Mouse (Mus musculus) cortical plate, adult 2 months (tissue): ENCODE measurements around the gene Id1. TPM values are rescaled to one million over a fixed set of nuclear protein-coding genes. Genes with fewer than 3 reads are reported as not detected.
A peak's percentile ranks its signal among the peaks of the same experiment; 100 is the strongest.

Source experiments
- H3K27ac ChIP-seq: fragments of 200-500 bp; 2 replicates; pipeline ENCODE4 v1.5.1; 2012; ENCODE audit warnings: low read length, control low read depth, inconsistent platforms; ENCODE audit not compliant: insufficient read depth
- H3K4me1 ChIP-seq: fragments of 200-500 bp; 2 replicates; pipeline ENCODE4 v1.6.1; 2011; ENCODE audit warnings: low read length; ENCODE audit not compliant: control insufficient read depth, insufficient read depth
- H3K4me3 ChIP-seq: fragments of 200-500 bp; 2 replicates; pipeline ENCODE4 v1.5.1; 2011; ENCODE audit warnings: mild to moderate bottlenecking, low read length, control low read depth; ENCODE audit not compliant: insufficient read depth
- CTCF ChIP-seq: fragments of 200-500 bp; IDR thresholded peaks from 2 replicates; pipeline ENCODE4 v1.5.1; 2011; ENCODE audit warnings: mild to moderate bottlenecking, control low read depth, low read length; ENCODE audit not compliant: insufficient read depth; ENCODE audit errors: extremely low read depth
- POLR2A ChIP-seq: fragments of 200-500 bp; IDR thresholded peaks from 2 replicates; pipeline ENCODE4 v1.6.1; 2011; ENCODE audit warnings: mild to moderate bottlenecking, low read length, control low read depth; ENCODE audit not compliant: insufficient read depth; ENCODE audit errors: extremely low read depth
- polyA plus RNA-seq: library from polyadenylated mRNA; depleted of rRNA; stranded (reverse); fragments of >200 nt; gene quantifications from 2 replicates; pipeline ENCODE4 v1.2.3, GENCODE M21; 2012

Gene Id1
- polyA plus RNA-seq, 1 experiment = 81.0 TPM

DNA sequence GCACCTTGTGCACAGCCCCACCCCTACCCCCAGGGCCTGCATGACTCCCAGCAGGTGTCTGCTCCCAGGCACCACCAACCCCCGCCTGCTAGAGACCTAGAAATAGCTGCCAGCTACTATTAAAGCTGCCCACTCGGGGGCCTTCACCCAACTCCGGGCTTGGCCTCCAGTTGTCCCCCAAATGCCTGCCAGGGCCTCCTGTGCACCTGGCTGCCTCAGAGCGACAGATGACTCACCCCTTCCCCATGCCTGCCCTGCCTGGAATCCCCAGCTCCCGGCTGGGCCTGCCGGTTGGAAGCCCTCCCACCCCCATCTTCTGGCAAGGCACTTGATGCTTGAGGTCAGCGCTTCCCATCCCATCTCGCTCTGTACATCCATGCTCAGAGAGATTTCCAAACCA lies 35.3 kb upstream of the Id1 start:
- no peak for TF ChIP-seq CTCF
- TF ChIP-seq POLR2A = no peak
- Histone ChIP-seq H3K4me1 (peaks cover 3% of the 10 kb centered on the region; the same call in 1 of the 2 replicates), H3K27ac (no peak overlapping the region), H3K4me3 (no peak overlapping the region)

DNA sequence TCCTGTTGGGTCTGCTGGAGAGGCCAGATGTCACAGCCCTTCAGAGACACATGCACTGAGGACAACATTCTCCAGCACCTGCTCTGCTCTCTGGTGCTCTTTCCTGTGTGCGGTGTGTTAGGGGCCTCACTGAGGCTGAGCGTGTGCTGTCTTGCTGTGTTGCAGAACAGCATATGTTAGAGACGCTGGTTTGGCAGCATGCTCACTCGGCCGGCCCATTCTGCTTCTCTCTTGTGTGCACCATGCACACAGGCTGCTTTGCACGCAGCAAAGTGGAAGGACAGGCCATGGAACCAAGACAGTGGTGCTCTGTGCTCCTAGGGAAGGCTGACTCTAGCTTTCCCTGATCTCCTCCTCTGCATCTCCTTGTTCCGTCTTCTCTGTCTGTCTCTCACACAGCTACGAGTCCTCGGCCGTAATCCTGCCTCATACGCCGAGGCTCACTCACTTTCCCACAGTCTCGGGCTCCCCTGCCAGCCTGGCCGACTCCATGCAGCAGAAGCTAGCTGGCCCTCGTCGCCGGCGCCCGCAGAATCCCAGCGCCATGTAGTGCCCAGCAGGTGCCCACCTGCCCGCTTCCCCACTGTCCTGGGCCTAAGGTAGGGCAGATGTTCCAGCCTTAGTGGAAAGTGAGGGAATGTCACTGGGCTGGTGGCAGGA lies 32.3 kb upstream of the Id1 start:
- no peak for TF ChIP-seq CTCF
- TF ChIP-seq POLR2A = no peak
- Histone ChIP-seq H3K4me3 (no peak overlapping the region), H3K27ac (no peak overlapping the region), H3K4me1 (peaks cover 3% of the 10 kb centered on the region; the same call in 1 of the 2 replicates)

DNA sequence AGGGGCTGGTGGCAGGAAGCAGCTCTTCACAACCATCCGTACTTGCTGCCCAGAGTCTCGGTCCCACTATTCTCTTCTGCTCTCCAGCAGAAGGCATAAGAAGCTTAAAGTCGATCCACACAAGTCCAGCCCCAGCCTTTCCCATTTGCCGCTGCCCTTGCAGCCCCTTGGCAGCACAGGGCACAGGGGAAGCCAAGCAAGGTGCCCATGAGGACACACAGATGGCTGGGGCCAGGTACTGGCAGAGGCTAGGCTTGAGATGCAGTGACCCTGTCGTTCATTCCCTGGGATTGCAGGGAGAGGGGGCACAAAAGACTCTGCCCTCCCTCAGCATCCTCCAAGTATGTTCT lies 31.8 kb upstream of the Id1 start:
- TF ChIP-seq POLR2A (no peak), CTCF (no peak)
- Histone ChIP-seq H3K4me3 (no peak overlapping the region), H3K4me1 (peaks cover 3% of the 10 kb centered on the region; the same call in 1 of the 2 replicates), H3K27ac (no peak overlapping the region)

DNA sequence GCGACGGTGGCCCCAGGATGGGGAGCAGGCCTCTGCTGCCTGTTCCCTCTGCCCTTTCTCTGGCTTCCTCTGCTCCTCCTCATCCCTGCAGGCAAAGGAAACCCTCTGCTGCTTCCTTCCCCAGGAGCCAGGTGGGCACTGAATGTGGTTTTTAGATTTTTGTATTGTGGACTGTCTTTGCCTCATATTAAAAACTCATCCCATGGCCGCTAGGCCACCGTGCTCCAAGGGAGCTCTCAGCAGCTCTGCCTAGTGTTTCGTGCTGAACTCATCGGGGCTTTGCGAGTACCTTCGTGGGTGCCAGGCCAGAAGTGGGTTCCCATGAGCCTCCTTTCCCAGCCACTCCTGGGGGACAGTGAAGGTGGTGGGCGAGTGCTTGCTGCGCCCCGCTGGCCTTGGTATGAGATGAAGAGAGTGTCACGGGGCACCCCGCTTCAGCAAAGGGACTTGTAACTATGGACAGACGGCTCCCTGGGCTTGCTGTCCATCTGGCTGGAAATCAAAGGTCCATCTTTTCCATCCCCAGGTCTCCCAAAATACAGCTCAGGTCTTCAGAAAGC lies 31.2 kb upstream of the Id1 start:
- H3K4me1 ChIP-seq = peaks cover 3% of the 10 kb centered on the region; the same call in 1 of the 2 replicates
- H3K27ac ChIP-seq = no peak overlapping the region
- TF ChIP-seq CTCF (no peak), POLR2A (no peak)
- H3K4me3 ChIP-seq = no peak overlapping the region

DNA sequence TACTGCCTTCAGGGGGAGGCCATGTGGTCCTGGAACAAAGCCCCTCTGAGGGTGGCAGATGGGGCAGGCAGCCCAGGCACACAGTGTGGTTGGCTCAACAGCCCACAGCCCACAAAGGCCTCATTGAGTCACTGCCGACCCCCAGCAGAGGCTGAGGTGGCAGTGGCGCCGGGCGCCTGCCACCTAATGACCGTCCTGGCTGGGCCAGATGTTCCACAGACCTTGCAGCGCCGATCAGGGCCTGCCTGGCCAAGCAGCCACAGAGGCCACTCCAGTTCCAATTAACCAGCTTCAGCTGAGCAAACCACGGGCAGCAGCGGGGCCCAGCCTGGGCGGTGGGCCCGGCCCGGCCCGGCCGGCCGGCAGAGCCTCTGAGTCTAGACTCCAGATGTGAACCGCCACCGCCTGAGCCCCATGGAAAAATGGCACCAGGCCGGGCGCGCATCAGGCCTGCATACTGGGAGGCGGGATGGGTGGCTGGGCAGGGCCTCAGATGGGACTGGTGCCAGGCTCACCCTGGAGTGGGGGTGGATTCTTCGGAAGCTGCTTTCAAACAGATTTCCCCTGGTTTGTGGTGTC lies 30.0 kb upstream of the Id1 start:
- Histone ChIP-seq H3K27ac (peak overlapping the region; percentile 69), H3K4me3 (no peak overlapping the region), H3K4me1 (peaks cover 3% of the 10 kb centered on the region; the same call in 1 of the 2 replicates)
- TF ChIP-seq POLR2A (no peak), CTCF (no peak)

DNA sequence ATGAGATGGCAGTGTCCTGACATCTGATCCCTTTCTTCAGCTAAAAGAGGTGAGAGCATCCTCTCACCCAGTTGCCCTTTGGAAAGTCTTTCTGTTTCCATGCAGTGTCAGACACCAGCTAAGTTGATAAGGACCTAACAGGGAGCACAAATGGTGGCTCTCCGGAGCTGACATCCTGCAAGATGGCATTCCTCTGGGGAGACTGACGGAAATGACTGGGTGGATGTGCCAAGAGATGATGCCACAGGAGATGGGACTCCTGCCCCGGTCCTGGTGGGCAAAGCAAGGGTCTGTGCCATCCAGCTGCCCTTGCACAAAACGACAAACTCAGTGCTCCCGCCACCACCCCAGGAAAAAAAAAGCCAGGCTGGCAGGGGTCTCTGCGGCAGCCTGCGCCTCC lies 28.9 kb upstream of the Id1 start:
- Histone ChIP-seq H3K4me3 (peak overlapping the region; percentile 30), H3K4me1 (peaks cover 3% of the 10 kb centered on the region; the same call in 1 of the 2 replicates), H3K27ac (peak overlapping the region; percentile 94)
- TF ChIP-seq POLR2A = no peak
- no peak for TF ChIP-seq CTCF

DNA sequence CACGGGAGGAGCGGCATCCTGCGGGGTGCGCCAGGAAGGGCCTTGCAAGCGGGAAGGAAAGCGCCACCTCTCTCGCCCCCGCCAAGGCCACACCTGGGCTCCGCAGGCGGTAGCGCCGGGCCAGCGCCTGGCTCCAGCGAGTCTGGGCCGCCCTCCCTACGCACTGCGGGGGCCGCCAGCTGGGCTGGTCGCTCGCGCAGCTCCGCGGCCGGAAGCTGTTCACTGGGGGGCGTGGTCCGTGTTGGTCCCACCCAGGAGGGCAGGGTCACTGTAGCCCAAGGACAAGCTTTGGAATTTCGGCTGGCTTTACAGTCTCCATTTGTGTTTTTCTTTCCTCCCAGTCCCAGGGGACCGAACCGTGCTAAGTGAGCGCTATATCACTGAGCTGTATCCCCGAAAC lies 28.4 kb upstream of the Id1 start:
- Histone ChIP-seq H3K4me3 (peak overlapping the region; percentile 30), H3K27ac (peak overlapping the region; percentile 94), H3K4me1 (peaks cover 3% of the 10 kb centered on the region; the same call in 1 of the 2 replicates)
- TF ChIP-seq CTCF (no peak), POLR2A (no peak)

DNA sequence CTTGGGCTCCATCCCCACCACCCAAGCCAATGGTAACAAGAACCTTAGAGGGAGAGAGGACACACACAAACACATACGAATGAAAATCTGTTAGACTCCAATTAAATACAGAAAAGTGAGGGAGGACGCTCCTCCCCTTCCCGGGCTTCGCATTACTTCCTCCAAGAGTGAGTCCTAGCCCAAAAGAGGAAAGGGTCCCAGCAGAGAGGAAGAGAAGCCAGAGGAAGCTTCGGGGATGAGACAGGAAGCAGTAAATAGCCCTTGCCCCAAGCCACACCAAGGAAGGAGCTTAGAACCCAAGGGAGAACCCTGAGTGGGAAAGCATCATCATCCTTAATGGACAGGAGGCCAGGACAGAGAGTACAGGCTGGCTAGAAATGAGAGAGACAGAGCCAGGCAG lies 27.0 kb upstream of the Id1 start:
- TF ChIP-seq CTCF = no peak
- TF ChIP-seq POLR2A = no peak
- peaks cover 3% of the 10 kb centered on the region; the same call in 1 of the 2 replicates for H3K4me1 ChIP-seq
- H3K4me3 ChIP-seq = no peak overlapping the region
- no peak overlapping the region for H3K27ac ChIP-seq

DNA sequence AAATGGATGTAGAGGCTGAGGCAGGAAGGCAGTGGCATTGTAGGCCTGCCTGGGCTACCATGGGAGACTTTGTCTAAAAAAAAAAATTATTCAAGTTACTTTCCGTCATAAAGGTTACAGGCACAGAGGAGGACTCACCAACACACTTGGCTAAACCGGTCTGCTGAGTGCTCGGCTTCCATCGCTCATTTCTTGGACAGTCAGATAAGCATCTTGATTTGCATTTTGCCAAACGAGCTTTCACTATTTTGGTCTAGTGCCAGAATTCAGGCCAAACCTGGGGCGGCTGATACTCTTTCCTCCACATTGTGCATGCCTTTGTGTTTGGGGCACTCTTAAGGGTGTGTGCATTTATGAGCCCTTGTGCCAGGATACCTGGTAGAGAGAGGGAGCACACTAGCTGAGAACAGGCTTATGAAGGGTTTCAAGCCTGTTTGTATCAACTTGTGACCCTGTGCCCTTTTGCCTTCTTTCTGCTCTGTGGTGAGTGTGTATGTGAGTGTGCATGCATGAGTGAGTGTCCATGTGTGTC lies 19.7 kb upstream of the Id1 start:
- H3K4me3 ChIP-seq = no peak overlapping the region
- H3K4me1 ChIP-seq = no peaks in the 10 kb centered on the region
- no peak overlapping the region for H3K27ac ChIP-seq
- TF ChIP-seq CTCF (no peak), POLR2A (no peak)
